Mouse (Mus musculus) embryonic facial prominence, embryonic 14.5 days (tissue): ENCODE measurements around the gene Foxr1. TPM values are rescaled to one million over a fixed set of nuclear protein-coding genes. Genes with fewer than 3 reads are reported as not detected.
A peak's percentile ranks its signal among the peaks of the same experiment; 100 is the strongest.

Source experiments
- ATAC-seq: fragments of 200-750 bp; cut with Nextera tagmentation; 2 replicates; pipeline ENCODE4 v1.8.0; 2017; ENCODE audit warnings: low read depth, moderate number of reproducible peaks, moderate TSS enrichment
- DNase-seq: peaks from one replicate; pipeline ENCODE4 v3.0.0-alpha.2; 2015; ENCODE audit warnings: low spot score
- H3K27ac ChIP-seq: fragments of 300-500 bp; sonication (generic); replicated peaks from 2 replicates; pipeline ENCODE4 v1.5.1; 2014; ENCODE audit warnings: low read depth, mild to moderate bottlenecking, low read length, moderate library complexity
- H3K27me3 ChIP-seq: fragments of 300-500 bp; sonication (generic); replicated peaks from 2 replicates; pipeline ENCODE4 v1.6.1; 2014; ENCODE audit warnings: low read length; ENCODE audit not compliant: control insufficient read depth, insufficient read depth
- H3K36me3 ChIP-seq: fragments of 300-500 bp; sonication (generic); 2 replicates; pipeline ENCODE4 v1.6.1; 2014; ENCODE audit warnings: low read length, mixed read lengths; ENCODE audit not compliant: control insufficient read depth, insufficient read depth
- H3K4me1 ChIP-seq: fragments of 300-500 bp; sonication (generic); 2 replicates; pipeline ENCODE4 v1.6.1; 2014; ENCODE audit warnings: antibody characterized with exemption, low read length; ENCODE audit not compliant: control insufficient read depth, insufficient read depth
- H3K4me2 ChIP-seq: fragments of 300-500 bp; sonication (generic); 2 replicates; pipeline ENCODE4 v1.6.1; 2014; ENCODE audit warnings: low read depth, mild to moderate bottlenecking, low read length, moderate library complexity, mixed read lengths
- H3K4me3 ChIP-seq: fragments of 300-500 bp; sonication (generic); 2 replicates; pipeline ENCODE4 v1.5.1; 2014; ENCODE audit warnings: low read depth, mild to moderate bottlenecking, low read length
- H3K9ac ChIP-seq: fragments of 300-500 bp; sonication (generic); 2 replicates; pipeline ENCODE4 v1.6.1; 2014; ENCODE audit warnings: low read depth, mild to moderate bottlenecking, low read length, moderate library complexity, mixed read lengths
- H3K9me3 ChIP-seq: fragments of 300-500 bp; sonication (generic); 2 replicates; pipeline ENCODE4 v1.6.1; 2016; ENCODE audit warnings: low read length; ENCODE audit not compliant: control insufficient read depth
- WGBS: fragments of 180-500 bp; shearing (Covaris S2); extraction: QIAGEN DNeasy Blood & Tissue Kit; methylation state at CpG from one replicate; pipeline ENCODE4 v1.1.7; 2014; 5-methylcytosine and 5-hydroxymethylcytosine counted together
- polyA plus RNA-seq: library from polyadenylated mRNA; unstranded; fragments of >200 nt; fragmentation: Nextera tagmentation; extraction: Ambion mirVana; gene quantifications from 2 replicates; pipeline ENCODE4 v1.2.1, GENCODE M21; 2014

Gene Foxr1
- polyA plus RNA-seq, 1 experiment from 2014 or later, result not detected

GRCm38 (mm10) chr9:44485516-44486161, 44.7 kb upstream of the Foxr1 start:
- 0 out of 2 replicates have a peak, but pooled peaks cover 7% of the 10 kb centered on the region for H3K36me3 ChIP-seq
- H3K4me3 ChIP-seq, result peak overlapping the region; percentile 82
- DNase-seq (peak; percentile 24), ATAC-seq (no peak)
- peak overlapping the region; percentile 70 for H3K4me2 ChIP-seq
- peak overlapping the region; percentile 92 for H3K9ac ChIP-seq
- peaks cover 59% of the 10 kb centered on the region for H3K4me1 ChIP-seq
- H3K9me3 ChIP-seq, result no peaks in the 10 kb centered on the region
- 30% methylated on average over 13 of the region's 14 CpGs for WGBS
- H3K27ac ChIP-seq, result peak overlapping the region; percentile 92; the same call in 1 of the 2 replicates
- no peaks in the 10 kb centered on the region for H3K27me3 ChIP-seq

GRCm38 (mm10) chr9:44485105-44485515, 44.2 kb upstream of the Foxr1 start:
- Histone ChIP-seq H3K9ac (peak overlapping the region; percentile 92), H3K4me2 (peak overlapping the region; percentile 70), H3K4me1 (peaks cover 54% of the 10 kb centered on the region), H3K27ac (no peak overlapping the region), H3K4me3 (peak overlapping the region; percentile 82), H3K36me3 (0 out of 2 replicates have a peak, but pooled peaks cover 7% of the 10 kb centered on the region), H3K27me3 (no peaks in the 10 kb centered on the region), H3K9me3 (no peaks in the 10 kb centered on the region)
- DNase-seq (no peak), ATAC-seq (no peak)
- WGBS, result 23% methylated on average over 5 of the region's 6 CpGs

GRCm38 (mm10) chr9:44484311-44485104, 43.6 kb upstream of the Foxr1 start:
- H3K9me3 ChIP-seq, result no peaks in the 10 kb centered on the region
- H3K4me2 ChIP-seq, result peak overlapping the region; percentile 70
- peak overlapping the region; percentile 92 for H3K9ac ChIP-seq
- H3K27me3 ChIP-seq, result no peaks in the 10 kb centered on the region
- ATAC-seq (no peak), DNase-seq (no peak)
- 0 out of 2 replicates have a peak, but pooled peaks cover 7% of the 10 kb centered on the region for H3K36me3 ChIP-seq
- WGBS, result 13% methylated on average over 7 of the region's 7 CpGs
- H3K4me3 ChIP-seq, result peak overlapping the region; percentile 82
- peak overlapping the region; percentile 95; the same call in 1 of the 2 replicates for H3K27ac ChIP-seq
- peaks cover 48% of the 10 kb centered on the region for H3K4me1 ChIP-seq

- H3K9me3 ChIP-seq, result no peaks in the 10 kb centered on the region
- peak overlapping the region; percentile 82 for H3K4me3 ChIP-seq
- no peaks in the 10 kb centered on the region for H3K27me3 ChIP-seq
- 0 out of 2 replicates have a peak, but pooled peaks have one; percentile 4 for ATAC-seq
- peak overlapping the region; percentile 92 for H3K9ac ChIP-seq
- H3K36me3 ChIP-seq, result 0 out of 2 replicates have a peak, but pooled peaks cover 7% of the 10 kb centered on the region
- peak overlapping the region; percentile 70 for H3K4me2 ChIP-seq
- DNase-seq, result peak; percentile 85
- WGBS, result 0% methylated on average over 12 of the region's 12 CpGs
- peaks cover 38% of the 10 kb centered on the region for H3K4me1 ChIP-seq
- peak overlapping the region; percentile 95 for H3K27ac ChIP-seq
Observed at GRCm38 (mm10) chr9:44483510-44484044, 42.6 kb upstream of the Foxr1 start.

- Histone ChIP-seq H3K4me1 (peaks cover 34% of the 10 kb centered on the region), H3K4me2 (peak overlapping the region; percentile 70), H3K9me3 (no peaks in the 10 kb centered on the region), H3K27ac (peak overlapping the region; percentile 95), H3K9ac (peak overlapping the region; percentile 92), H3K36me3 (0 out of 2 replicates have a peak, but pooled peaks cover 7% of the 10 kb centered on the region), H3K4me3 (peak overlapping the region; percentile 82), H3K27me3 (no peaks in the 10 kb centered on the region)
- 0% methylated on average over 23 of the region's 39 CpGs for WGBS
- ATAC-seq, result no peak
- no peak for DNase-seq
Observed at GRCm38 (mm10) chr9:44483041-44483509, 42.1 kb upstream of the Foxr1 start.

DNA sequence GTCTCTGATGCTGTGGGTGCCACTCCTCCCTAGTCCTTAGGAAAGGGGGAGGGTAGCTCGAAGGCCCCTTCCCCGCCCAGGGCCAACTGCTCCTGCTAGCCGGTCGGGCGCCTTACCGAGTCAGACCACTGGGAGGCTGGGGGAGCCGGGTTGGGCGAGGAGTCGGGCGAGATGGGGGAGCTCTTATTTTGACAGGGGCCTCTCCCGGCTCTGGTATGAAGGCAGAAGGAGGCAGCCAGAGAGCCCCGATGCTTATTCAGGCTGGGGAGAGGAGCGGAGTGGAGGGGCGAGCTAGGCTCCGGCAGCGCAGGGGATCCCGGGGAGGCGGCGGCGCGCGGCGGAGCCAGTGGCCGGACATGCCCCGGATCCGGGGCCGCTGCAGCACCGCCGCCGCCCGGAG, 41.6 kb upstream of the Foxr1 start, which contains the start of gene Bcl9l:
Bcl9l (plus strand) TSS at position 274 of the 400 bp plus-strand sequence.
- no peaks in the 10 kb centered on the region for H3K9me3 ChIP-seq
- H3K27ac ChIP-seq, result peak within 1 kb of the TSS; percentile 95
- peak; percentile 98 for DNase-seq
- ATAC-seq, result peak; percentile 77
- peak within 1 kb of the TSS; percentile 70 for H3K4me2 ChIP-seq
- peaks cover 32% of the 10 kb centered on the region for H3K4me1 ChIP-seq
- H3K27me3 ChIP-seq, result no peaks in the 10 kb centered on the region
- peak within 1 kb of the TSS; percentile 82 for H3K4me3 ChIP-seq
- WGBS, result 0% methylated on average over 10 of the region's 31 CpGs
- H3K9ac ChIP-seq, result peak within 1 kb of the TSS; percentile 92
- H3K36me3 ChIP-seq, result 0 out of 2 replicates have a peak, but pooled peaks cover 7% of the 10 kb centered on the region

DNA sequence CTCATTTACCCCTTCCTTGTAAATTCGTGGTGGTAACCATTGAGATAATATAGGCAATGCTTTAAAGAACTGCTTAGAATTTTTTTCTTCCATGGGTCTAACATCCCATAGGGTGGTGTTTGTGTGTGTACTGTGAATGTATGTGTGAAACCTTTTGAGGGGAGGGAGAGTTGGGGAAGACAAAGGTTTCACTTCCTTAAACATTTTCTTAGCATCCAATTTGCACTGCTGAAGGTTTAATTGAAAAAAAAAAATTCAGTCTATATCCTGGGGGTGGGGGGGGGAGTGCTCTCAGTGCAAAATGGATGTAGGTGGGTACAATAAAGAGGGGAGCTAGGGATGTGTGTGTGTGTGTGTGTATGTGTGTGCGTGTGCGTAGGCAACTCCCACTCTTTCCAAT, 41.2 kb upstream of the Foxr1 start:
- ATAC-seq (no peak), DNase-seq (no peak)
- WGBS, result 10% methylated on average over 3 of the region's 3 CpGs

More for the DNA sequence above, 41.2 kb upstream of the Foxr1 start:
- H3K4me3 ChIP-seq, result peak overlapping the region; percentile 82
- H3K36me3 ChIP-seq, result 0 out of 2 replicates have a peak, but pooled peaks cover 7% of the 10 kb centered on the region
- peak overlapping the region; percentile 70 for H3K4me2 ChIP-seq
- H3K27ac ChIP-seq, result peak overlapping the region; percentile 95
- peak overlapping the region; percentile 92 for H3K9ac ChIP-seq
- peaks cover 31% of the 10 kb centered on the region for H3K4me1 ChIP-seq
- H3K9me3 ChIP-seq, result no peaks in the 10 kb centered on the region
- H3K27me3 ChIP-seq, result no peaks in the 10 kb centered on the region
